Mouse (Mus musculus) adrenal gland, adult 8-10 months (tissue): Measurements from ENCODE around the gene Gcgr. TPM values are rescaled to one million over a fixed set of nuclear protein-coding genes. Genes with fewer than 3 reads are reported as not detected.
"Not testable (repeated sequence)": the region's sequence is repeated elsewhere in the genome, so short reads cannot be mapped to it uniquely, and the experiment has no call there.

ENCODE experiments used
- DNase-seq: peaks from one replicate; pipeline ENCODE4 v3.0.0; 2022
- total RNA-seq, 4 experiments: library from RNA; stranded (reverse); gene quantifications; 2 replicates each; pipeline ENCODE4 v1.2.4; 2022

Gcgr gene
- total RNA-seq, 4 experiments from 2014 or later, result 0.87 to 4.0 (median 2.3) TPM

GRCm38 (mm10) chr11:120572752-120573584 lies 42.5 kb downstream of the Gcgr start, which contains the start of gene P4hb:
Gene P4hb (minus strand): TSS chr11:120573253.
- DNase-seq, result peak; percentile 100

GRCm38 (mm10) chr11:120573585-120574277 lies 43.2 kb downstream of the Gcgr start:
- DNase-seq, result no peak

GRCm38 (mm10) chr11:120574278-120574600 lies 43.7 kb downstream of the Gcgr start:
- DNase-seq, result no peak

DNA sequence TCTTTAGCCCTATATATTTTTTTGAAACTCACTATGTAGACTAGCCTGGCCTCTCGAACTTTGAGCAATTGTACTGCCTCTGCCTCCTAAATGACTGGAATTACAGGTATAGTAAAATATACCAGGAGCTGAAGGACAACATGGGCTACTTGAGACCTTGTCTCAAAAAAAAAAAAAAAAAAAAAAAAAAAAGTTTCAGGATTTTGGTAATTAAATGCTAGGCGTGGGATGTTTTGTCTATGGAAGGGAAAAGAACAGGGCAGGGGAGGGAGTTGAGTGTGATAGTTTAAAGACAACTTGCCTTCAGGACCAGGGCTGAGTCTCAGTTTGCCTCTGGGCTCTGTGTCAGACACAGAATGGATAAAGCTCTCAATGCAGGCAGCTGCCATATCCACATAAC lies 44.5 kb downstream of the Gcgr start:
- DNase-seq, result no peak

DNA sequence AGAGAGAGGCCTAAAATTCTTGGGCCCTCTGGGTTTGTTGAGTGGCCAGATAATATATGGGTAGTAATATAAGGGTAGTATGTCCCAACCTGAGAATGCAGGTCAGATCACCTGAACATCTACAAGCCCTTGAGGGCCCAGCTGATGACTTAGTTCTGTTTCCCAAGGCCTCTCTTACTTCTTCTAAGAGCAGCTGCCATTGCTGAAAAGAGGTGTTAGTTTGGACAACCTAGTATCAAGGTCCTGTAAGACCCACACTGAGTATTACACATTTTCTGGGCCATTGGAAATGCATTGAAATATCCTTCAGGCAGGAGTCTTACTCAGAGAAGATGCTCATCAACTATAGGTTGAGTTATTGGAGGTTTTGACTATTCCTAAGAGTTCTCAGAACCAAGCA lies 45.4 kb downstream of the Gcgr start:
- no peak for DNase-seq

DNA sequence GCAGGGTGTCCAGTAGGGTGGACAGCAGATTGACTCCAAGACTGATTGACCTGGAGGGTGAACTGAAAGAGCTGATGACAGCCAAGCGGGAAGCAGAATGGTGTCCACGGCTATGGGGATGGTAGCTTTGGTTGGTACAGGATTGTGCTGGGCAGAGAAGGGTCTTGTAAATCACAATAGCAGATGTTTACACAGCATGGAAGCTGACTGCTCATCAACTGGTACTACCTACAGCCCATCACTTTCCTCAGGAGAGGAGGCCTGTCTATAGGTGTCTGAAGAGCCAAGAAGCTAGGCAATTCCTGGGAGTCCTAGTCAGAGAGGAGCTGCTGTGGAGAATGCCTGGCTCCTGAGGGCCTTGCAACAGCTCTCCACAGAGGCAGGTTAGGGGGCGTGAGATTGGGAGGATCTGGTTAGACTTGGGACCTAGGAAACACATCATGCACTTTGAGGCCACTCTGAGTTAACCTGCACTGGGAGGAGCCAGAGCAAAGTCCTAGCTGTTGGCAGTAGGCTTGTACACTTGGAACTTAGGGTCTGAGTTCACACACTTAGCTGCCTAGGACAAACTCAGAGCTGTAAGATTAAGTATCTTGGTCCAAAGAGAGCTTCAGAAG lies 46.0 kb downstream of the Gcgr start:
- no peak for DNase-seq

- DNase-seq, result no peak
Measured at GRCm38 (mm10) chr11:120577211-120578023, 46.9 kb downstream of the Gcgr start.

DNA sequence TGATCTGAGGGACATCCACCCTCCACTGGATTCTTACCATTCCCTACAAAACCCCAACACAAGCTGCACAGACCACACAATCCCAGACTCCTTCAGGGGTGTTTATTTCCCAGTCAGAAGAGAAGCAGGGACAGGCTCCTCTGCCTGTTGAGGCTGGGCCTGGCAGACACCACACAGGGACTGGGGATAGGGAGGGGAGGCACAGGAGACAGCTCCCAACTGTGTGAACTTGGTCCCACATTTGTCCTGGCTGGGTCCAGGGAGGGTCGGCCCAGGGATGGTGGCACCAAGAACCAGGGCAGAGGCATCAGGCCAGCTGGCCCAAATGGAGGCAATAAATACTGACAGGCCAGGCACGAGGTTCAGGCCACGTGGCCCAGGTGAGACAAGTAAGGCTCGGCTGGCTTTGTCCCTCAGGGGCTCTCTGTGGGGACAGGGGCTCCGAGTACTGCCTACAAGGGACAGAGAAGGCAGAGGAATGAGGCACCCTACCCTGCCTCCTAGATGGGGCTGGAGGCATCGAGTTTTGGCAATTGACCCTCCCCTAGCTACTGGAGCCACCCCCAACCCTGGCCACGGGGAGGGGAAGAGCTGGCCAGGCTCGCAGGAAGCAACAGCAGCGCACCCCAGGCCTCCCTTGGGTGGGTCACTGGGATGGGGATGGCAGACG lies 47.7 kb downstream of the Gcgr start:
- DNase-seq, result peak; percentile 21

DNA sequence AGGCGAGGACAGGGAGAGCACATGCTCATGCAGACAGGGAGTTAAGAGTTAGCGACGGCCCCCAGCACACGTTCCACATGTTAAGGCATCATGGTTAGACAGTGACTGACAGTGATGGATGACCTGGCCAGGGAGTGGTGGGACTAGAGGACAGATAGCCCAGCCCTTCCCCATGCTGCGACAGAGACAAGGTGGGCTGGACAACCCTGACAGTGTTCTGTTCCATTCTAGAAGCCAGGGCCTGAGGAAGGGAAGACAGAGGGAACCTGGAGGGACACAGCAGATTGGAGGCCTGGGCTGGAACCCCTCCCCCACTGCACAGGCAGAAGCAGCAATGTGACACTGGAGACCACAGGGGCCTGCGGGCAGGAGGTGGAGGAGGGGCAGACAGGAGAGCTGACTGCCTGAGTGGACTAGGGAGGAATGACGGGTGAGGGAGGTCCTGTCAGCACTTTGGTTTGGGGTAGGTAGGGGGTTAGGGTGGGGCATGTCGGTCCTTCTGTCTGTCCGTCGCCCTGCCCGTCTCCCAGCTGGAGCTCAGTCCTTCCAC lies 48.3 kb downstream of the Gcgr start:
- DNase-seq, result peak; percentile 30

DNA sequence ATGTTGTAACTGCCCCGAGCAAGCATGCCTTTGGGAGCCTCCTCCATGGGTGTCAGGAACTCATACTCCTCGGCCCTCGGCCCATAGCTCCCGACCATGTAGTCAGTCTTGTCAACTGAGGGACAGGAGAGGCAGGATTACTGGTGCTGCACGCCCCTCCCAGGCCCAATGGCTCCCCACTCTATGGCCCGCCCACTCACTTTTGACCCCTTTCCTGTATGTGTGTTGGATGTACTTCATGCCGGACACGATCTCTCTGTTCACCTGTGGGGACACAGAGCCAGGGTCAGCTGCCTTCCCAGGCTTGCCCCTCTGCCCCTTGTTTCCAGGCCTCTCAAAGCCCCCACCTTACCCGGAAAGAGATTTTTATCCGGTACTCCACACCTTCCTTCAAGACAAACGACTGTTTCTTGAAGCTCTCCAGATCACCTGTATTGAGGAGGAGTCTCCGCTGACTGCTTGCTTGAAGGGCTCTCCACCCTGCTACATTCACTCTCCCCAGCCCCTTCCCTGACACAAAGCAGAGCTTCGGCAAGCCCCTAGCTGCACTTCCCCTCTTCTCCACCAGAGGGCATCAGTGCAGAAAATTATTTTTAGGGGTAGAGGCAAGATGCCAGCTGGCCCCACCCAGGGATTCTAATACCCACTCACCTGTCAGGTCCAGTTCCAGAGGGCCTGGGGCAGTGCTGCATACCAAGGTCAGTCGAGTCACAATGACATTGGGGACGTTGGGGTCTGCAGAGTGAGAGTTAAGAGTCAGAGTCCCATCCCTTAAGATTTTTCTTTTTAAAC lies 49.0 kb downstream of the Gcgr start:
- DNase-seq, result peak; percentile 22

DNA sequence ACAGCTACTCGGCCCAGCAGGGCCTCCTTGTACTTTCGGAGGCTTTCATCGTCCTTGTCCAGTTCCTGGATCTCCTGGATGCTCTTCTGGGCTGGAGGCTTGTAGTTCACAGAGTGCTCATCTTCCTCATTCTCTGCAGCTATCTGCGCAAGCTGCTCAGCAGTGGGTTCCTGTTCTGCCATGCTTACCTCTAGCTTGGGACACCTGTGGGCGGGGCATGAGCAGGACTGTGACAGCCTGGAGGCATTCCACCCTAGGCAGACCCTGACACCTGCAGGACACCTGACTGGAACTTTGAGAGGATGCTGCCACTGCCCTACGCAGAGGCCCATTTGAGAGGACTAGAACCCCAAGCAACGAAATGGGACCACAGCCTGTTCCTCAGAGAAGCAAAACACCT lies 49.7 kb downstream of the Gcgr start:
- DNase-seq, result no peak

GRCm38 (mm10) chr11:120580871-120581331 lies 50.4 kb downstream of the Gcgr start:
- no peak for DNase-seq

- DNase-seq, result peak; percentile 84
Measured at GRCm38 (mm10) chr11:120581490-120582267, 51.2 kb downstream of the Gcgr start, which contains the start of gene Arhgdia. Gene Arhgdia (minus strand): TSS chr11:120581624.

DNA sequence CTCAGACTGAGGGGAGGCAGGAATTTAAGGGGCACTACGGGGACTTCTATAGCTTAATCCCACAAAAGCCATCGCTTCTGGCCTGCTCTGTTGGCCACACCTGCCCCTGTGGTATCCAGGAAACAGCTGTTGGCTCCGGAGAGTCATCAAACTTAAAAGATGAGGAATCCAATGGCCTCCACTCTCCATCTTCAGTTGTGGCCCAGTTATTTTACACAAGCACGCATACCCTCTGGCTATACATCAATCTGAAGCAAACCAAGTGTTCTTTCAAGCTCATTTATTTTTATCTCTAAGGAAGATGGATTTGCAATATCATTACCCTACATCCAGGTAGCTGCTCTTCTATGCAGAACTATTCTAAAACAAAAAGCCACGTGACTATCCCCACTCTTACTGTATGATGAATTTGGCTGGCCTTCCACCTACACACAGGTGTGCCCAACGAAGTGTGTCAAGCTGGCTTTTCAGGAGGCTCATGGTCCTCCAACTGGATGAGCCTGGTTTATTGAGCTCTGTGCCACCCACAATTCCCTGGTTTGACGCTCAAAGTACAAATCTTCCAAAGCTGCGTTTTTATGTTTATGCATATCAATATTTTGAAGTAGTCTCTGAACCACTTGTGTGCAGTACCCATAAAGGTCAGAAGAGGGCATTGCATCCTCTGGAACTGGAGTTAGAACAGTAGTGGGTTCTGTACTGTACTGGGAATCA lies 51.9 kb downstream of the Gcgr start:
- DNase-seq, result no peak

DNA sequence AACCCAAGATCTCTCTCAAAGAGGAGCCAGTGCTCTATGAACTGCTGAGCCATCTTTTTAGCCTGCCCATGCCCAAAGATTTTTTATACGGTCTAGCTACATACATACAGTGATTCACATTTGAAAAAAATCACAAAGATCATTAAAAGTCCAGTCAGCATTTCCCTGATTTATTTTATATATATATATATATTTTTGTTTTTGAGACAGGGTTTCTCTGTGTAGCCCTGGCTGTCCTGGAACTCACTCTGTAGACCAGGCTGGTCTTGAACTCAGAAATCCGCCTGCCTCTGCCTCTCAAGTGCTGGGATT lies 52.4 kb downstream of the Gcgr start:
- DNase-seq, result not testable (repeated sequence)

DNA sequence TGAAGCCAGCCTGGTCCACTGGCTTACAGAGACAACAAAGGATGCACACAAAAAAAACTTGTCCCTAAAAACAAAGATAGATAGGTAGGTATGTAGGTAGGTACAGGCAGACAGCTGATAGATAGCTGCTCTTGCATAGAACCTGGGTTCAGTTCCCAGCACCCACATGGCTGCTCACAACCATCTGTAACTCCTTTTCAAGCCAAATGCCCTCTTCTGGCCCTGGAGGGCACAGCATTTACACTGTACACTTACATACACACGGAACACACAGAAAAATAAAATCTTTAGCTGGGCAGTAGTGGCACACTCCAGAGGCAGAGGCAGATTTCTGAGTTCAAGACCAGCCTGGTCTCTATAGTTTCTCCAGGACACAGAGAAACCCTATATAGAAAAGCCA lies 53.4 kb downstream of the Gcgr start:
- DNase-seq, result no peak

- no peak for DNase-seq
Measured at GRCm38 (mm10) chr11:120588531-120588930, 58.0 kb downstream of the Gcgr start.
